ENCODE assay signal across 22 mouse cellular contexts in genomic region chr16:33536456-33536855, GRCm38 (mm10). TPM values are rescaled to one million over a fixed set of nuclear protein-coding genes. Genes with fewer than 3 reads are reported as not detected.
DNase-seq lines count a peak whose midpoint lies in the region; ATAC-seq lines count a peak whose summit lies in the region.
"Had no signal": no experiment of that assay in that cellular context is flagged by ENCODE, and none has a peak within 500 bp of the region (broad histone marks: within the 10 kb centered on the region; RNA-seq: fewer than 3 reads in every experiment).

No protein-coding gene starts in this region.

- H3K27ac ChIP-seq in forebrain, embryonic 12.5 days, result no peak overlapping the region
- H3K27ac ChIP-seq: embryonic facial prominence, embryonic 13.5 days; forebrain, embryonic 13.5 days; gastrocnemius, adult 2 months; hindbrain, embryonic 10.5 days; hindbrain, embryonic 14.5 days; intestine, embryonic 15.5 days had no signal

- H3K4me3 ChIP-seq in forebrain, embryonic 12.5 days (replicated peaks), result no peak overlapping the region
- H3K4me3 ChIP-seq: embryonic facial prominence, embryonic 13.5 days; forebrain, embryonic 13.5 days; gastrocnemius, adult 2 months; heart, embryonic 12.5 days; hindbrain, embryonic 10.5 days; intestine, embryonic 15.5 days had no signal

- no peaks in the 10 kb centered on the region for H3K9me3 ChIP-seq in forebrain, embryonic 12.5 days
- H3K9me3 ChIP-seq: embryonic facial prominence, embryonic 13.5 days; forebrain, embryonic 13.5 days; heart, embryonic 12.5 days; hindbrain, embryonic 10.5 days; intestine, embryonic 15.5 days had no signal

- H3K36me3 ChIP-seq in forebrain, embryonic 12.5 days (replicated peaks), result no peaks in the 10 kb centered on the region
- H3K36me3 ChIP-seq: embryonic facial prominence, embryonic 13.5 days; heart, embryonic 12.5 days; hindbrain, embryonic 10.5 days; intestine, embryonic 15.5 days had no signal

- no peak for ATAC-seq in forebrain, embryonic 12.5 days (ENCODE audit: low FRiP score)
- ATAC-seq: activated CD4-positive, CD25-positive, alpha-beta regulatory T cell, adult 4 months; forebrain, embryonic 13.5 days; forebrain, postnatal 0 days; intestine, embryonic 15.5 days; Patski had no signal

- 89% methylated on average over 8 of the region's 8 CpGs for WGBS in forebrain, embryonic 12.5 days

- no peak overlapping the region for H3K9ac ChIP-seq in forebrain, embryonic 12.5 days
- H3K9ac ChIP-seq: embryonic facial prominence, embryonic 13.5 days; forebrain, embryonic 13.5 days; forebrain, postnatal 0 days; heart, embryonic 12.5 days; hindbrain, embryonic 14.5 days; intestine, embryonic 15.5 days had no signal

- H3K27me3 ChIP-seq in forebrain, embryonic 12.5 days, result no peaks in the 10 kb centered on the region
- H3K27me3 ChIP-seq: embryonic facial prominence, embryonic 13.5 days; forebrain, embryonic 13.5 days; heart, embryonic 12.5 days; intestine, embryonic 15.5 days; Patski had no signal

- H3K4me2 ChIP-seq in forebrain, embryonic 12.5 days, result no peak overlapping the region
- H3K4me2 ChIP-seq: embryonic facial prominence, embryonic 13.5 days; forebrain, embryonic 13.5 days; heart, embryonic 12.5 days; hindbrain, embryonic 14.5 days; intestine, embryonic 15.5 days had no signal

- DNase-seq in adrenal gland, postnatal 14 days, result peak; percentile 44
- no peak for DNase-seq in adrenal gland, postnatal 25 days
- DNase-seq in spleen, postnatal 36 days (ENCODE audit: low spot score in 2 of 2), result peak; percentile 23 to 29
- DNase-seq in spleen, postnatal 14 days (ENCODE audit: low spot score in 2 of 2), result no peak
- peak; percentile 14 to 31 for DNase-seq in adrenal gland, postnatal 36 days
- no peak for DNase-seq in kidney, adult 18-20 months
- DNase-seq: cerebellum, adult 18-20 months; cerebellum, adult 9-11 months; cerebellum, postnatal 36 days; forebrain, postnatal 0 days; gastrocnemius, adult 2 months; gastrocnemius, postnatal 25 days had no signal

- H3K4me1 ChIP-seq in forebrain, embryonic 12.5 days, result 0 out of 2 replicates have a peak, but pooled peaks cover 2% of the 10 kb centered on the region
- H3K4me1 ChIP-seq: embryonic facial prominence, embryonic 13.5 days; heart, embryonic 12.5 days; intestine, embryonic 15.5 days had no signal

RNA-seq across cellular contexts. Expression of gene Slc12a8, which starts 19.3 kb away (rescaled TPM):
- 0.52 and 0.86 TPM in 2 replicates for total RNA-seq in adrenal gland, postnatal 14 days (2021)
- 0.70 and 0.76 TPM in 2 replicates for total RNA-seq in adrenal gland, postnatal 25 days (2021)
- total RNA-seq in adrenal gland, postnatal 36 days (2021), result under 1 TPM; 0.76 to 0.93 TPM
- 0.94 and 1.2 TPM in 2 replicates for polyA plus RNA-seq in forebrain, embryonic 12.5 days (2016; fragmentation: Nextera tagmentation; extraction: Ambion mirVana)
- total RNA-seq: granulocyte monocyte progenitor cell, adult 5-6 weeks had no signal

Comparison
In these comparisons a context has a peak if more than half of its experiments do, and no peak if none do; other contexts are left out.
1. DNase-seq: peak in adrenal gland, postnatal 14 days (single experiment), spleen, postnatal 36 days (2 of 2) and adrenal gland, postnatal 36 days (2 of 2); none in adrenal gland, postnatal 25 days (single experiment), spleen, postnatal 14 days (0 of 2) and kidney, adult 18-20 months (single experiment).